Mouse (Mus musculus) CH12.LX (cell line): Measurements from ENCODE around the gene Kif13a. TPM values are rescaled to one million over a fixed set of nuclear protein-coding genes. Genes with fewer than 3 reads are reported as not detected.

ENCODE experiments used
- DNase-seq: peaks from one replicate; pipeline ENCODE4 v3.0.0-alpha.2; 2013; ENCODE audit errors: extremely low read depth
- H3K27ac ChIP-seq: 2 replicates; pipeline ENCODE4 v1.5.1; 2012; ENCODE audit warnings: low read depth, mild to moderate bottlenecking, control low read depth, moderate library complexity; ENCODE audit not compliant: insufficient read depth
- H3K27me3 ChIP-seq: replicated peaks from 2 replicates; pipeline ENCODE3; 2012; ENCODE audit warnings: inconsistent platforms
- H3K36me3 ChIP-seq, 2 experiments: replicated peaks in 1 of 2; 2 replicates each; pipeline versions ENCODE3 to v1.6.1; 2012; ENCODE audit warnings: inconsistent platforms in 1 of 2, low read length in 1 of 2, mild to moderate bottlenecking in 1 of 2, mixed read lengths in 1 of 2, moderate library complexity in 1 of 2; ENCODE audit not compliant: control insufficient read depth in 1 of 2, insufficient read depth in 1 of 2
- H3K4me1 ChIP-seq, 2 experiments: 2 replicates each; pipeline ENCODE4 v1.6.1; 2012; ENCODE audit warnings: inconsistent platforms in 1 of 2, moderate library complexity in 1 of 2; ENCODE audit not compliant: insufficient read depth in 2 of 2, control insufficient read depth in 1 of 2
- H3K4me2 ChIP-seq: 2 replicates; pipeline ENCODE4 v1.6.1; 2012; ENCODE audit warnings: low read depth, mild to moderate bottlenecking, control low read depth; ENCODE audit not compliant: poor library complexity, insufficient read depth, severe bottlenecking
- H3K4me3 ChIP-seq, 3 experiments: fragments of 150-350 bp in 1 of 3; sonication (generic) in 1 of 3; replicated peaks in 1 of 3; 2 replicates each; pipeline versions ENCODE3 to v1.5.1; 2011 to 2012; ENCODE audit warnings: low read depth in 2 of 3, low read length in 2 of 3, mild to moderate bottlenecking in 2 of 3, moderate library complexity in 2 of 3, control low read depth in 1 of 3, improper control_type of control experiment in 1 of 3, inconsistent platforms in 1 of 3, mixed read lengths in 1 of 3; ENCODE audit not compliant: poor library complexity in 1 of 3
- H3K79me2 ChIP-seq: replicated peaks from 2 replicates; pipeline ENCODE4 v1.6.1; 2012; ENCODE audit warnings: mild to moderate bottlenecking, moderate library complexity; ENCODE audit not compliant: control insufficient read depth, poor library complexity, insufficient read depth, severe bottlenecking; ENCODE audit errors: extremely low read depth
- H3K9ac ChIP-seq: 2 replicates; pipeline ENCODE4 v1.6.1; 2012; ENCODE audit warnings: low read depth, mild to moderate bottlenecking, control low read depth, moderate library complexity; ENCODE audit not compliant: insufficient read depth
- H3K9me3 ChIP-seq: replicated peaks from 2 replicates; pipeline ENCODE3; 2012; ENCODE audit warnings: low read length, inconsistent platforms, mixed read lengths
- CHD2 ChIP-seq: IDR thresholded peaks from 2 replicates; pipeline ENCODE4 v1.6.1; 2011; ENCODE audit warnings: low read length, improper control_type of control experiment
- GABPA ChIP-seq: IDR thresholded peaks from 2 replicates; pipeline ENCODE4 v1.6.1; 2012; ENCODE audit warnings: low read depth, low read length, improper control_type of control experiment, inconsistent platforms; ENCODE audit not compliant: insufficient replicate concordance
- IRF4 ChIP-seq: IDR thresholded peaks from 2 replicates; pipeline ENCODE4 v1.6.1; 2014; ENCODE audit warnings: low read depth, mild to moderate bottlenecking, inconsistent platforms, low read length, improper control_type of control experiment
- JUN ChIP-seq: IDR thresholded peaks from 2 replicates; pipeline ENCODE4 v1.6.1; 2011; ENCODE audit warnings: low read depth, mild to moderate bottlenecking, low read length, improper control_type of control experiment, moderate library complexity; ENCODE audit not compliant: insufficient read depth
- MAZ ChIP-seq: IDR thresholded peaks from 2 replicates; pipeline ENCODE4 v1.6.1; 2012; ENCODE audit warnings: low read depth, mild to moderate bottlenecking, inconsistent platforms, low read length, improper control_type of control experiment, moderate library complexity
- MEF2A ChIP-seq: IDR thresholded peaks from 2 replicates; pipeline ENCODE4 v1.6.1; 2014; ENCODE audit warnings: low read depth, mild to moderate bottlenecking, inconsistent platforms, low read length, improper control_type of control experiment, borderline replicate concordance
- MXI1 ChIP-seq: IDR thresholded peaks from 2 replicates; pipeline ENCODE4 v1.6.1; 2011; ENCODE audit warnings: mild to moderate bottlenecking, low read depth, low read length, improper control_type of control experiment
- MYC ChIP-seq: IDR thresholded peaks from 2 replicates; pipeline ENCODE4 v1.6.1; 2011; ENCODE audit warnings: low read depth, mild to moderate bottlenecking, improper control_type of control experiment, low read length
- NELFE ChIP-seq: IDR thresholded peaks from 2 replicates; pipeline ENCODE4 v1.6.1; 2011; ENCODE audit warnings: low read depth, low read length, improper control_type of control experiment
- NRF1 ChIP-seq: IDR thresholded peaks from 2 replicates; pipeline ENCODE4 v1.6.1; 2014; ENCODE audit warnings: low read depth, mild to moderate bottlenecking, inconsistent platforms, low read length, improper control_type of control experiment, moderate library complexity
- PAX5 ChIP-seq: IDR thresholded peaks from 2 replicates; pipeline ENCODE4 v1.6.1; 2012; ENCODE audit warnings: low read length, inconsistent platforms, mixed read lengths
- RAD21 ChIP-seq: IDR thresholded peaks from 2 replicates; pipeline ENCODE4 v1.6.1; 2011; ENCODE audit warnings: low read depth, mild to moderate bottlenecking, low read length, improper control_type of control experiment, moderate library complexity
- RCOR1 ChIP-seq: conservative IDR thresholded peaks from 2 replicates; pipeline ENCODE4 v1.6.1; 2012; ENCODE audit warnings: low read depth, mild to moderate bottlenecking, inconsistent platforms, low read length, improper control_type of control experiment
- SIN3A ChIP-seq: IDR thresholded peaks from 2 replicates; pipeline ENCODE4 v1.6.1; 2012; ENCODE audit warnings: low read length, improper control_type of control experiment, inconsistent platforms
- TCF12 ChIP-seq: IDR thresholded peaks from 2 replicates; pipeline ENCODE4 v1.6.1; 2014; ENCODE audit warnings: low read depth, mild to moderate bottlenecking, inconsistent platforms, low read length, improper control_type of control experiment
- USF1 ChIP-seq: IDR thresholded peaks from 2 replicates; pipeline ENCODE4 v1.6.1; 2014; ENCODE audit warnings: low read depth, mild to moderate bottlenecking, inconsistent platforms, low read length, improper control_type of control experiment
- USF2 ChIP-seq: conservative IDR thresholded peaks from 2 replicates; pipeline ENCODE4 v1.6.1; 2011; ENCODE audit warnings: low read depth, low read length, improper control_type of control experiment
- ZKSCAN1 ChIP-seq: IDR thresholded peaks from 2 replicates; pipeline ENCODE4 v1.6.1; 2012; ENCODE audit warnings: low read depth, inconsistent platforms, low read length, improper control_type of control experiment, borderline replicate concordance
- ZMIZ1 ChIP-seq: IDR thresholded peaks from 2 replicates; pipeline ENCODE4 v1.6.1; 2012; ENCODE audit warnings: low read depth, mild to moderate bottlenecking, inconsistent platforms, low read length, improper control_type of control experiment
- dilution Hi-C: fragments of 300-500 bp; cut with MboI; formaldehyde crosslinking; loops from 2 replicates; pipeline ENCODE4 v1.14.3; 2020; ENCODE audit warnings: low sequenced_read_pairs; ENCODE audit not compliant: extremely low pct_unique_long_range_greater_than_20kb, extremely low pct_ligation_motif_present
- in situ Hi-C: fragments of 300-500 bp; cut with MboI; formaldehyde crosslinking; loops from 3 replicates; pipeline ENCODE4 v1.14.3; 2019; ENCODE audit warnings: low sequenced_read_pairs, low pct_ligation_motif_present, low pct_unique_long_range_greater_than_20kb, mixed read lengths
- polyA plus RNA-seq: library from polyadenylated mRNA; unstranded; fragments of >175 nt; gene quantifications from 2 replicates; pipeline ENCODE4 v1.2.1, GENCODE M21; 2012; ENCODE audit warnings: low read depth; ENCODE audit not compliant: insufficient read length
- total RNA-seq, 2 experiments: library from RNA; depleted of rRNA; stranded (reverse); fragments of 300-350 nt in 1 of 2; fragments of >200 nt in 1 of 2; gene quantifications; 2 replicates each; pipeline ENCODE4 v1.2.3; 2012 to 2014

Gene Kif13a
- total and polyA plus RNA-seq, 3 experiments = not detected

DNA sequence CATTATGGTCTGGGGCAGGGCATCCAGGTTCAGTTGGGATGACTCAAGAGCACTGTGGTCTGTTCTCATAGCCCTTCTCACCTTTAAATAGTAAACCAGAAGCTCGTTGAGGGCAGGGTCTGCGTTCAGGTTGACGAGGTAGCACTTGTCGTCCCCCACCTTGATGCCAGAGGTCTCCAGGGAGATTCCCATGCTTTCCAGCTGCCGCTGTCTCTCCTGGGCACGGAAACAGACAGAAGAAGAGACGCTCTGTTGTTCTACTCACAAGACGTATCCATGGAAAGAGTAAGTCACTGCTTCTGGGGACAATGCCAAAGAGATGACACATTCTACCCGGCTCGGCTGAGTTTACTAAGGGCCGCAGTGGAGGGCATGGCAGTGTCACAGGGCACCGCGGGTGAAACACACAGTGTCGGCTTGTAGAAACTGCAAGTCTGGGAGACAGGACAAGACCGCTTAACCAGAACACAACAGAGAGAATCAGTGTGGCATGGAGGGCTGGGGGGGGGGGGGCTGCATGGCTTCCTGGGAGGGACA lies 117.0 kb downstream of the Kif13a start (continued):
- TF ChIP-seq MEF2A = no peak
- TF ChIP-seq ZMIZ1 = no peak
- TF ChIP-seq, all 38 proteins: peak for 0

DNA sequence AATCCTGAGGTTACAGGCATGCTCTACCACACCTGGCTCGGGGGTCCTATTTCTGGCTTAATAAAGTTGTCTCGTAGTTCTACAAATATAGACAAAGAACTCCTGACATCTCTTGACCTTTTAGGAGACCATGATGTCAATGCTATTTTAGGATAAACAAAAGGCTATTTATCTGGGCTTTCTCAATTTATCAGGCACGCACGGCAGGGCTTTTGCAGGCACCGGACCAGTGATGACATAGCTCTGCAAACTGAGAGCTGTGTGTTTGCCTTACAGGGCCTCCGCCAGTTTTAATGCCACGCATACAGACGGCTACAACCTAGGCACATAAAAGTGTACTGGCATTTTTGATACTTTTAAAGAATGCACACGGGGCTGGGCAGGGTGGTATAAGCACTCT lies 118.0 kb downstream of the Kif13a start:
- in situ Hi-C loops = no loop called here
- dilution Hi-C loops = no loop called here
- H3K4me1 ChIP-seq = peaks cover 0 to 3% of the 10 kb centered on the region in 2 experiments; a peak in 1 of 4 replicates
- H3K27ac ChIP-seq = no peak overlapping the region
- no peaks in the 10 kb centered on the region for H3K36me3 ChIP-seq
- DNase-seq = no peak
- TF ChIP-seq MXI1 (no peak), ZKSCAN1 (no peak), TCF12 (no peak), RCOR1 (no peak), JUN (no peak), NRF1 (no peak), GABPA (no peak), MYC (no peak), USF1 (no peak), USF2 (no peak), PAX5 (no peak), ZMIZ1 (no peak), IRF4 (no peak), RAD21 (no peak), MEF2A (no peak)
- H3K79me2 ChIP-seq = no peaks in the 10 kb centered on the region
- no peak overlapping the region for H3K9ac ChIP-seq
- H3K4me2 ChIP-seq = no peak overlapping the region
- peaks cover 2% of the 10 kb centered on the region for H3K9me3 ChIP-seq
- H3K4me3 ChIP-seq = no peak overlapping the region
- no peaks in the 10 kb centered on the region for H3K27me3 ChIP-seq

GRCm38 (mm10) chr13:46810613-46811012 lies 119.1 kb downstream of the Kif13a start:
- no peak overlapping the region for H3K4me3 ChIP-seq
- peaks cover 0 to 3% of the 10 kb centered on the region in 2 experiments; a peak in 1 of 4 replicates for H3K4me1 ChIP-seq
- H3K36me3 ChIP-seq = no peaks in the 10 kb centered on the region
- H3K27me3 ChIP-seq = no peaks in the 10 kb centered on the region
- TF ChIP-seq CHD2 (no peak), MAZ (no peak), USF1 (no peak), SIN3A (no peak), NELFE (no peak)
- H3K4me2 ChIP-seq = no peak overlapping the region
- H3K27ac ChIP-seq = no peak overlapping the region
- in situ Hi-C loops = no loop called here
- DNase-seq = no peak
- dilution Hi-C loops = no loop called here
- no peaks in the 10 kb centered on the region for H3K79me2 ChIP-seq
- H3K9me3 ChIP-seq = peaks cover 2% of the 10 kb centered on the region
- H3K9ac ChIP-seq = no peak overlapping the region
